Mouse (Mus musculus) forebrain, embryonic 12.5 days (tissue): Measurements from ENCODE around the gene Tmem81. TPM values are rescaled to one million over a fixed set of nuclear protein-coding genes. Genes with fewer than 3 reads are reported as not detected.
A peak's percentile ranks its signal among the peaks of the same experiment; 100 is the strongest.

Source experiments
- ATAC-seq: fragments of 200-750 bp; cut with Nextera tagmentation; 2 replicates; pipeline ENCODE4 v1.8.0; 2017; ENCODE audit warnings: moderate TSS enrichment; ENCODE audit not compliant: low FRiP score
- H3K27ac ChIP-seq: fragments of 300-500 bp; sonication (generic); 2 replicates; pipeline ENCODE4 v1.5.1; 2016; ENCODE audit warnings: mild to moderate bottlenecking
- H3K27me3 ChIP-seq: fragments of 300-500 bp; sonication (generic); 2 replicates; pipeline ENCODE4 v1.6.1; 2016; ENCODE audit warnings: mild to moderate bottlenecking
- H3K36me3 ChIP-seq: fragments of 300-500 bp; sonication (generic); replicated peaks from 2 replicates; pipeline ENCODE4 v1.6.1; 2016; ENCODE audit warnings: mild to moderate bottlenecking
- H3K4me1 ChIP-seq: fragments of 300-500 bp; sonication (generic); 2 replicates; pipeline ENCODE4 v1.6.1; 2016
- H3K4me2 ChIP-seq: fragments of 300-500 bp; sonication (generic); 2 replicates; pipeline ENCODE4 v1.6.1; 2016; ENCODE audit warnings: mild to moderate bottlenecking, moderate library complexity
- H3K4me3 ChIP-seq: fragments of 300-500 bp; sonication (generic); replicated peaks from 2 replicates; pipeline ENCODE4 v1.5.1; 2016; ENCODE audit warnings: mild to moderate bottlenecking
- H3K9ac ChIP-seq: fragments of 300-500 bp; sonication (generic); 2 replicates; pipeline ENCODE4 v1.6.1; 2016; ENCODE audit warnings: mild to moderate bottlenecking
- H3K9me3 ChIP-seq: fragments of 300-500 bp; sonication (generic); 2 replicates; pipeline ENCODE4 v1.6.1; 2016
- WGBS: fragments of 180-500 bp; shearing (Covaris S2); methylation state at CpG from one replicate; pipeline ENCODE4 v1.1.7; 2016; 5-methylcytosine and 5-hydroxymethylcytosine counted together
- polyA plus RNA-seq: library from polyadenylated mRNA; unstranded; fragments of >200 nt; fragmentation: Nextera tagmentation; extraction: Ambion mirVana; gene quantifications from 2 replicates; pipeline ENCODE4 v1.2.1, GENCODE M21; 2016

The Tmem81 gene
- polyA plus RNA-seq, 1 experiment from 2014 or later, result 1.4 TPM

- peak overlapping the region; percentile 46 for H3K4me3 ChIP-seq
- H3K27me3 ChIP-seq, result peaks cover 60% of the 10 kb centered on the region
- peaks cover 48% of the 10 kb centered on the region for H3K4me1 ChIP-seq
- WGBS, result 2% methylated on average over 14 of the region's 14 CpGs
- no peak overlapping the region for H3K27ac ChIP-seq
- peak overlapping the region; percentile 71 for H3K4me2 ChIP-seq
- no peaks in the 10 kb centered on the region for H3K36me3 ChIP-seq
- no peak for ATAC-seq
- no peaks in the 10 kb centered on the region for H3K9me3 ChIP-seq
- 0 out of 2 replicates have a peak overlapping the region, but pooled peaks have one; percentile 1 for H3K9ac ChIP-seq
Measured at GRCm38 (mm10) chr1:132541171-132541823, 35.3 kb downstream of the Tmem81 start.

GRCm38 (mm10) chr1:132541824-132542599, 36.0 kb downstream of the Tmem81 start:
- WGBS, result 13% methylated on average over 5 of the region's 5 CpGs
- Histone ChIP-seq H3K9me3 (no peaks in the 10 kb centered on the region), H3K27me3 (peaks cover 60% of the 10 kb centered on the region), H3K4me3 (peak overlapping the region; percentile 46), H3K27ac (peak overlapping the region; percentile 57; the same call in 1 of the 2 replicates), H3K4me1 (peaks cover 48% of the 10 kb centered on the region), H3K36me3 (no peaks in the 10 kb centered on the region), H3K4me2 (peak overlapping the region; percentile 71), H3K9ac (peak overlapping the region; percentile 59)
- no peak for ATAC-seq

- Histone ChIP-seq H3K27me3 (peaks cover 60% of the 10 kb centered on the region), H3K27ac (peak within 1 kb of the TSS; percentile 57), H3K4me2 (peak within 1 kb of the TSS; percentile 71), H3K9ac (peak within 1 kb of the TSS; percentile 59), H3K9me3 (no peaks in the 10 kb centered on the region), H3K36me3 (no peaks in the 10 kb centered on the region), H3K4me1 (peaks cover 42% of the 10 kb centered on the region), H3K4me3 (peak within 1 kb of the TSS; percentile 46)
- WGBS, result 1% methylated on average over 30 of the region's 30 CpGs
- ATAC-seq, result peak; percentile 85
Measured at GRCm38 (mm10) chr1:132542762-132543306, 36.8 kb downstream of the Tmem81 start, which contains the start of gene Cntn2. Gene Cntn2 (minus strand): TSS chr1:132543256.

GRCm38 (mm10) chr1:132543789-132544188, 37.8 kb downstream of the Tmem81 start:
- H3K27me3 ChIP-seq, result peaks cover 60% of the 10 kb centered on the region

GRCm38 (mm10) chr1:132557901-132558631, 52.0 kb downstream of the Tmem81 start:
- Histone ChIP-seq H3K27ac (peak overlapping the region; percentile 82), H3K4me3 (no peak overlapping the region), H3K27me3 (0 out of 2 replicates have a peak, but pooled peaks cover 4% of the 10 kb centered on the region), H3K9me3 (no peaks in the 10 kb centered on the region), H3K4me1 (peaks cover 50% of the 10 kb centered on the region), H3K4me2 (peak overlapping the region; percentile 8), H3K36me3 (no peaks in the 10 kb centered on the region), H3K9ac (no peak overlapping the region)
- ATAC-seq, result peak; percentile 58
- 24% methylated on average over 9 of the region's 9 CpGs for WGBS

More at GRCm38 (mm10) chr1:132543789-132544188, 37.8 kb downstream of the Tmem81 start:
- H3K36me3 ChIP-seq, result no peaks in the 10 kb centered on the region
- no peaks in the 10 kb centered on the region for H3K9me3 ChIP-seq
- H3K4me3 ChIP-seq, result no peak overlapping the region
- ATAC-seq, result peak; percentile 37; the same call in 1 of the 2 replicates
- H3K4me1 ChIP-seq, result peaks cover 37% of the 10 kb centered on the region
- H3K27ac ChIP-seq, result no peak overlapping the region
- 70% methylated on average over 8 of the region's 8 CpGs for WGBS
- H3K9ac ChIP-seq, result no peak overlapping the region
- no peak overlapping the region for H3K4me2 ChIP-seq

Other genes starting within 250 kb of the Tmem81 start
- gene Klhdc8a, start 207.6 kb upstream of the Tmem81 start, polyA plus RNA-seq, result 1.7 TPM in 2 replicates
- 49.9 and 54.0 TPM in 2 replicates for gene Nuak2, start 190.1 kb upstream of the Tmem81 start, polyA plus RNA-seq
- gene Tmcc2, start 114.9 kb upstream of the Tmem81 start, polyA plus RNA-seq, result 24.0 and 26.9 TPM in 2 replicates
- gene Dstyk, start 88.7 kb upstream of the Tmem81 start, polyA plus RNA-seq, result 14.7 and 16.1 TPM in 2 replicates
- 63.3 and 67.3 TPM in 2 replicates for gene Rbbp5, start 28.9 kb upstream of the Tmem81 start, polyA plus RNA-seq
- gene Cntn2, start 37.0 kb downstream of the Tmem81 start, polyA plus RNA-seq, result 37.0 and 37.5 TPM in 2 replicates
- gene Nfasc, start 235.6 kb downstream of the Tmem81 start, polyA plus RNA-seq, result 31.9 and 35.5 TPM in 2 replicates